8 mouse cellular contexts compared by ENCODE assay signal in genomic region chr17:26537722-26538471, GRCm38 (mm10). TPM values are rescaled to one million over a fixed set of nuclear protein-coding genes. Genes with fewer than 3 reads are reported as not detected.
DNase-seq lines count a peak whose midpoint lies in the region; ATAC-seq and TF ChIP-seq lines count a peak whose summit lies in the region.

No protein-coding gene starts in this region.

- H3K4me3 ChIP-seq in hindbrain, embryonic 10.5 days = no peak overlapping the region
- H3K4me3 ChIP-seq in hindbrain, embryonic 13.5 days = no peak overlapping the region
- H3K4me3 ChIP-seq in G1E (ENCODE audit: low read depth, low read length) = peak overlapping the region; percentile 44
- no peak overlapping the region for H3K4me3 ChIP-seq in midbrain, embryonic 14.5 days (replicated peaks; ENCODE audit: low read depth, low read length)

- H3K4me1 ChIP-seq in hindbrain, embryonic 10.5 days (replicated peaks) = 0 out of 2 replicates have a peak, but pooled peaks cover 12% of the 10 kb centered on the region
- 0 out of 2 replicates have a peak, but pooled peaks cover 2% of the 10 kb centered on the region for H3K4me1 ChIP-seq in hindbrain, embryonic 13.5 days (replicated peaks)
- peaks cover 52% of the 10 kb centered on the region for H3K4me1 ChIP-seq in G1E (ENCODE audit: insufficient read depth, low read depth, low read length)
- no peaks in the 10 kb centered on the region for H3K4me1 ChIP-seq in midbrain, embryonic 14.5 days (ENCODE audit: control insufficient read depth, insufficient read depth, low read length)

- H3K4me2 ChIP-seq in hindbrain, embryonic 13.5 days = no peak overlapping the region
- no peak overlapping the region for H3K4me2 ChIP-seq in midbrain, embryonic 14.5 days (ENCODE audit: low read length)

- no peak for TF ChIP-seq CTCF in G1E (IDR thresholded peaks at IDR 0.05; ENCODE audit: low read depth, low read length)

- H3K9ac ChIP-seq in hindbrain, embryonic 13.5 days = no peak overlapping the region
- no peak overlapping the region for H3K9ac ChIP-seq in midbrain, embryonic 14.5 days (replicated peaks; ENCODE audit: low read length)

- 39% methylated on average over 6 of the region's 6 CpGs for WGBS in hindbrain, embryonic 10.5 days
- WGBS in hindbrain, embryonic 13.5 days = 37% methylated on average over 6 of the region's 6 CpGs
- 32% methylated on average over 6 of the region's 6 CpGs for WGBS in midbrain, embryonic 14.5 days

- H3K36me3 ChIP-seq in hindbrain, embryonic 10.5 days = no peaks in the 10 kb centered on the region
- no peaks in the 10 kb centered on the region for H3K36me3 ChIP-seq in hindbrain, embryonic 13.5 days
- no peaks in the 10 kb centered on the region for H3K36me3 ChIP-seq in G1E (replicated peaks)
- H3K36me3 ChIP-seq in midbrain, embryonic 14.5 days (ENCODE audit: control insufficient read depth, insufficient read depth, low read length) = no peaks in the 10 kb centered on the region

- no peak for ATAC-seq in hindbrain, embryonic 13.5 days (ENCODE audit: low FRiP score)
- ATAC-seq in G1E (ENCODE audit: extremely low read depth, insufficient number of reproducible peaks, low FRiP score, poor library complexity, severe bottlenecking) = peak; percentile 74
- ATAC-seq in megakaryocyte, adult 5-6 weeks (ENCODE audit: poor library complexity, severe bottlenecking) = peak; percentile 71
- ATAC-seq in midbrain, embryonic 14.5 days (ENCODE audit: low FRiP score, low TSS enrichment) = no peak

- DNase-seq in hindbrain, embryonic 10.5 days (ENCODE audit: low spot score) = peak; percentile 20
- no peak for DNase-seq in G1E (ENCODE audit: low spot score)
- peak; percentile 50 for DNase-seq in heart, postnatal 4 days
- no peak for DNase-seq in ovary, postnatal 14 days (ENCODE audit: low spot score)
- no peak for DNase-seq in adrenal gland, postnatal 14 days
- DNase-seq in midbrain, embryonic 14.5 days = no peak

- no peaks in the 10 kb centered on the region for H3K27me3 ChIP-seq in hindbrain, embryonic 10.5 days (ENCODE audit: insufficient read depth, poor library complexity, severe bottlenecking)
- no peaks in the 10 kb centered on the region for H3K27me3 ChIP-seq in hindbrain, embryonic 13.5 days
- peaks cover 7% of the 10 kb centered on the region for H3K27me3 ChIP-seq in G1E (ENCODE audit: insufficient read depth, low read length)
- H3K27me3 ChIP-seq in midbrain, embryonic 14.5 days (ENCODE audit: control insufficient read depth, insufficient read depth, low read length) = no peaks in the 10 kb centered on the region

- no peaks in the 10 kb centered on the region for H3K9me3 ChIP-seq in hindbrain, embryonic 10.5 days
- no peaks in the 10 kb centered on the region for H3K9me3 ChIP-seq in hindbrain, embryonic 13.5 days
- H3K9me3 ChIP-seq in G1E (replicated peaks) = no peaks in the 10 kb centered on the region
- no peaks in the 10 kb centered on the region for H3K9me3 ChIP-seq in midbrain, embryonic 14.5 days (ENCODE audit: control insufficient read depth, low read length)

- no peak overlapping the region for H3K27ac ChIP-seq in hindbrain, embryonic 10.5 days
- H3K27ac ChIP-seq in hindbrain, embryonic 13.5 days = no peak overlapping the region
- no peak overlapping the region for H3K27ac ChIP-seq in midbrain, embryonic 14.5 days (replicated peaks; ENCODE audit: low read depth, low read length)

RNA-seq across cellular contexts. Expression of gene Ergic1, which starts 23.4 kb away (rescaled TPM):
- 97.7 and 103 TPM in 2 replicates for polyA plus RNA-seq in hindbrain, embryonic 10.5 days (2016; fragmentation: Nextera tagmentation; extraction: Ambion mirVana)
- 86.8 and 90.1 TPM in 2 replicates for polyA plus RNA-seq in hindbrain, embryonic 13.5 days (2015; fragmentation: Nextera tagmentation; extraction: Ambion mirVana)
- total RNA-seq in G1E (2014; fragmentation: Nextera tagmentation) (92.7 and 103 TPM in 2 replicates), G1E (2017) (22.1 and 23.2 TPM in 2 replicates)
- polyA plus RNA-seq in G1E (2012) = 31.7 and 37.1 TPM in 2 replicates
- total RNA-seq in heart, postnatal 4 days (2021) = 100 to 1,000 TPM; 109 to 115 TPM
- 18.9 and 22.1 TPM in 2 replicates for total RNA-seq in megakaryocyte, adult 5-6 weeks (2015)
- total RNA-seq in megakaryocyte, adult 5-6 weeks (2017) = 9.6 and 16.3 TPM in 2 replicates
- 126 and 143 TPM in 2 replicates for total RNA-seq in adrenal gland, postnatal 14 days (2021)
- 117 and 129 TPM in 2 replicates for polyA plus RNA-seq in midbrain, embryonic 14.5 days (2014; fragmentation: Nextera tagmentation; extraction: Ambion mirVana)

RNA-seq across cellular contexts. Expression of gene Dusp1, which starts 24.0 kb away (rescaled TPM):
- 26.8 and 36.8 TPM in 2 replicates for polyA plus RNA-seq in hindbrain, embryonic 10.5 days (2016; fragmentation: Nextera tagmentation; extraction: Ambion mirVana)
- 34.5 and 35.5 TPM in 2 replicates for polyA plus RNA-seq in hindbrain, embryonic 13.5 days (2015; fragmentation: Nextera tagmentation; extraction: Ambion mirVana)
- total RNA-seq in G1E (2014; fragmentation: Nextera tagmentation) (41.8 and 43.0 TPM in 2 replicates), G1E (2017) (4.9 and 5.0 TPM in 2 replicates)
- 5.5 and 6.3 TPM in 2 replicates for polyA plus RNA-seq in G1E (2012)
- total RNA-seq in heart, postnatal 4 days (2021) = 10 to 100 TPM; 66.9 to 69.5 TPM
- total RNA-seq in megakaryocyte, adult 5-6 weeks (2015) = 265 and 280 TPM in 2 replicates
- 58.9 and 72.1 TPM in 2 replicates for total RNA-seq in megakaryocyte, adult 5-6 weeks (2017)
- total RNA-seq in adrenal gland, postnatal 14 days (2021) = 56.6 and 66.3 TPM in 2 replicates
- polyA plus RNA-seq in midbrain, embryonic 14.5 days (2014; fragmentation: Nextera tagmentation; extraction: Ambion mirVana) = 44.2 and 45.8 TPM in 2 replicates

Comparison
In these comparisons a context has a peak if more than half of its experiments do, and no peak if none do; other contexts are left out.
1. DNase-seq: peak in hindbrain, embryonic 10.5 days (single experiment) and heart, postnatal 4 days (single experiment); none in G1E (single experiment), ovary, postnatal 14 days (single experiment), adrenal gland, postnatal 14 days (single experiment) and midbrain, embryonic 14.5 days (single experiment).
2. ATAC-seq: peak in G1E (single experiment) and megakaryocyte, adult 5-6 weeks (single experiment); none in hindbrain, embryonic 13.5 days (single experiment) and midbrain, embryonic 14.5 days (single experiment).